Mouse (Mus musculus) E14TG2a.4 (cell line): ENCODE measurements around the gene Cpeb2.

Experiments
- H3K27me3 ChIP-seq: 2 replicates; pipeline ENCODE4 v1.6.1; 2014; ENCODE audit warnings: low read length, control low read depth; ENCODE audit not compliant: insufficient read depth
- H3K36me3 ChIP-seq: 2 replicates; pipeline ENCODE4 v1.6.1; 2014; ENCODE audit warnings: low read length, control low read depth; ENCODE audit not compliant: insufficient read depth
- H3K4me1 ChIP-seq: replicated peaks from 2 replicates; pipeline ENCODE4 v1.6.1; 2014; ENCODE audit warnings: low read depth, low read length, control low read depth
- H3K4me3 ChIP-seq: replicated peaks from 2 replicates; pipeline ENCODE4 v1.5.1; 2014; ENCODE audit warnings: mild to moderate bottlenecking, low read length
- H3K9me3 ChIP-seq: 2 replicates; pipeline ENCODE4 v1.6.1; 2014; ENCODE audit warnings: low read length, control low read depth
- CTCF ChIP-seq: conservative IDR thresholded peaks from 2 replicates; pipeline ENCODE4 v1.5.1; 2014; ENCODE audit warnings: low read length
- NANOG ChIP-seq: IDR thresholded peaks from 2 replicates; pipeline ENCODE4 v1.6.1; 2014; ENCODE audit warnings: borderline replicate concordance, low read length, mixed read lengths
- POU5F1 ChIP-seq: IDR thresholded peaks from 2 replicates; pipeline ENCODE4 v1.6.1; 2014; ENCODE audit warnings: low read length, borderline replicate concordance

Gene Cpeb2

DNA sequence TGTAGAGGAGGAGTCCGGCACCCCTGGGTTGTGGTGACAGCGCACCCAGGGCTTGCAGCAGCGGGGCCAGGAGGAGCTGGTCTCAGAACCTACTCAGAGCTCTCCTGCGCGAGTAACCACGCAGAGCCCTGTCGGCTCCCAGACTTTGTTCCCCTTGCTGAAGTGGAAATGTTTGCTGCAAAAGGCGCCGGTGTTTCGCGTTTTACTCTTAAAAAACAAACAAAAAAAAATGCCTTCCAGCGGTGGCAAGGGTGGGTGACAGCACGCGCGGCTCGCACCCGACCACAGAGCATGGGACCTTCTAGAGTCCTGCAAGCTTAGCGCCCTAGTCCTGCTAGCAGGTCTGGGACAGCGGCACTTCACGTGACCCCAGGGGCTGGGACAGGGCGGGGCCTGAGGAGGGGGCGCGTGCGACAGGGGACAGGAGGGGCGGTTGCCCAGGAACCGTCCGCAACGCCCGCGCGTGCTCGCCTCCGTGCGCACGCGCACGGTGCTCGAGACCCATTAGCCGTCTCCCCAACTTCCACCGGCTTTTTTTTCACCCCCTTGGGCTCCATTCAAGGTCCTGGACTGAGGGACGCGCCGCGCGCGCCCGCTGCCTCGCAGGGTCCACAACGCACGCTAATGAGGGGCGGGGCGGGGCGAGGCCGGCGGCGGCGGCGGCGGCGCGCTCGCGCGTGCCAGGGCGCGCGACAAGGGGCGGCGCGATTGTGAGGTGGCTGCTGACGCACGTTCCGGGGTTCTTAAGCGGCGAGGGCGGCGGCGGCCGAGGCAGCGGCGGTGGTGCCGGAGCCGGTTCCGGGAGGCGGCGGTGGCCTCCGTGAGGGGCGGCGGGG is at the start of gene Cpeb2:
Gene Cpeb2 (plus strand): TSS at position 691 of the 836 bp plus-strand sequence.
- H3K9me3 ChIP-seq = no peaks in the 10 kb centered on the region
- H3K4me1 ChIP-seq = peaks cover 15% of the 10 kb centered on the region
- TF ChIP-seq NANOG (no peak), CTCF (no peak), POU5F1 (no peak)
- peak within 1 kb of the TSS; percentile 88 for H3K4me3 ChIP-seq
- peaks cover 37% of the 10 kb centered on the region for H3K27me3 ChIP-seq
- H3K36me3 ChIP-seq = no peaks in the 10 kb centered on the region

DNA sequence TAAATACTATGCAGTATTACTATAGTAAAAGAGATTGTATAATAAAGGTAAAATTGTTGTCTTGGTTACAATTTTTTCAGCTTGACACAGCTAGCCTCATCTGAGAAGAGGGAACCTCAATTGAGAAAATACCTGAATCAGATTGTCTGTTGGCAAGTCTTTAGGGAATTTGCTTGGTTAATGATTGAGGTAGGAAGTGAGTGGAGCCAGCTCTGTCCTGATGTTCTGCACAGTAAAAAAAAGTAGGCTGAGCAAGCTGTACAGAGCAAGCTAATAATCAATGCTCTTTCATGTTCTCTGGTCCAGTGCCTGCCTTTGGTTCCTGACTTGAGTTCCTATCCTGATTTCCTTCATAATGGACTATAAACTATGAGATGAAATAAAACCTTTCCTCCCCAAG is 49.4 kb upstream of the Cpeb2 start:
- Histone ChIP-seq H3K4me1 (no peaks in the 10 kb centered on the region), H3K36me3 (no peaks in the 10 kb centered on the region), H3K27me3 (no peaks in the 10 kb centered on the region), H3K9me3 (no peaks in the 10 kb centered on the region), H3K4me3 (no peak overlapping the region)
- no peak for TF ChIP-seq CTCF
- TF ChIP-seq NANOG = no peak
- no peak for TF ChIP-seq POU5F1

DNA sequence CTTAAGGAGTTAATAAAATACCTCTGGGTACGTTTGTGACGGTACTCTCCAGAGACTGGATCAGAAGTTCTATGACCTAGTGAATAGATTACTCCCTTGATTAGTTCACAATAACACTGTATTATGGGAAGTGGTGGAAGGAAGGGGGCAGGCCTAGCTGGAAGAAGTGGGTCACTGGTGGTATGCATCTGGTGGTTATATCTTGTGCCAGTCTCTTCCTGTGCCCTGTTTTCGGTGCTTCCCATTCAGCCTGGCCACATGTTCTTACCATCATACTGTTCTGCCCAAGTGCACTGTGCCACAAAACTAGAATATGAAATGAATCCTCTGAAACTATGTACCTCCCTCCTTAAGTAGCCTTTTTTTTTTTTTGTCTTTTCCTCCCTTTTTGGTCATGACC is 48.1 kb upstream of the Cpeb2 start:
- TF ChIP-seq CTCF (no peak), NANOG (no peak), POU5F1 (no peak)
- Histone ChIP-seq H3K4me1 (no peaks in the 10 kb centered on the region), H3K36me3 (no peaks in the 10 kb centered on the region), H3K4me3 (no peak overlapping the region), H3K9me3 (no peaks in the 10 kb centered on the region), H3K27me3 (no peaks in the 10 kb centered on the region)

DNA sequence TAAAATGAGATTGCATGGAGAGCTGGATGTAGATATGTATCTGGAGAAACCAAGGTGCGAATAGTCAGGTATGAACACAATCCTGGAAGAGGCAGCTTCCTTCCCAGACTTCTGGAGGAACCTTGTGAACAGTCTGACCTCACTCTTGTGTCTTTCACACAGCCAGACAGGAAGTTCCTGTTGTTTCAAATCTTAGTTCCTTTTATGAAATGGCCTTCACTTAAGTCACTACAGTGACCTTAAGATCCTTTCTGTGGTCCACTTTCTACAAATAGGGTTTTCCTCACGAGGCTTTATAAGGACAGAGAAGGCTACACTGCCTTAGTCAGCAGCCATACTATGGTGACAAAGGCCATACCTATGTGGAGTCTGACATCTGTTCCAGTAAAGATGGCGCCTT is 47.5 kb upstream of the Cpeb2 start:
- no peaks in the 10 kb centered on the region for H3K4me1 ChIP-seq
- no peaks in the 10 kb centered on the region for H3K9me3 ChIP-seq
- no peak overlapping the region for H3K4me3 ChIP-seq
- H3K36me3 ChIP-seq = no peaks in the 10 kb centered on the region
- no peak for TF ChIP-seq CTCF
- TF ChIP-seq NANOG = no peak
- TF ChIP-seq POU5F1 = no peak
- no peaks in the 10 kb centered on the region for H3K27me3 ChIP-seq

DNA sequence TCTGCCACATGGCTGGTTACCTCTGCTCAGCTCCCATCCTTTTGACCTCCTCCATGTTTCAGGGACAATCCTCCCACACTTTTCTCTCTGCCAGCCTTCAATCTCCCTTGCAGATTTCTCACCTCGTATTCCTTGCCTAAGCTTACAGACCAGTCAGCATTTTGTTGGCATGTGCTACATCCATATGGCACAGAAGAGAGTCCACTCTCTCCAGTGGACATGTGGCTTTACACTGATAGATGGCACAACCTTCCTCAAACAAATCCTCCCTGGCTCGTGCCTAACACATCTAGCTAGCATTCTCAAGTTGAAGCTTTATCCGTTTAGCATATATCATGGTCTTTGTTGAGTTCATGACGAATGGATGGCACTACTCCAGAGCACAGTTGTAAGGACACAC is 32.3 kb upstream of the Cpeb2 start:
- Histone ChIP-seq H3K9me3 (peaks cover 15% of the 10 kb centered on the region), H3K4me1 (no peaks in the 10 kb centered on the region)
- TF ChIP-seq POU5F1 (no peak), CTCF (no peak), NANOG (no peak)

DNA sequence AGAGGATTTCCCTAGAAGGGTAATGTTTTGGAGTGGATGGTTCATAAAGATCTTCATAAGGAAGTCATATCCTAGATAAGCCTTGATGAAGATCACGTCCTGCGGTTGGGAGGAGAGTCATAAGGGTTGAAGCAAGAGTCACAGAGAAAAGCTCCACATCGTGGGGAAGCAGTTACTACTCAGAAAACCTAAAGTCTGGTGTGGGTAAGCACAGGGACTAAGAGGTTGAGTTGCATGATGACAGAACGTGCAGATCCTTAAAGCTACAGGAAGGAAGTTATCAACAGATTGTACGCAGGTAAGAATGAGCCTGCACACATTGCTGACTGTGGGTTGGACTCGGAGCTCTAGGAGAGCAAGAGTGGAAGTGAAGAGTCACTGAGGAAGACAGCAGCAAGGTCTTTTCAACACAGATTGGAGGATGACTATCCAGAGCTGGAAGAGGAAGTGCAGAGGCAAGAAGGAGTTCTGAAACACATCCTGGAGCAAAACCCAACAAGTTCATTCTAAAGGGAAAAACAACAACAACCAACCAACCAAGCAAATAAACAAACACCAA is 26.4 kb upstream of the Cpeb2 start:
- TF ChIP-seq NANOG (no peak), CTCF (no peak), POU5F1 (no peak)
- H3K27me3 ChIP-seq = no peaks in the 10 kb centered on the region

More for the DNA sequence above, 32.3 kb upstream of the Cpeb2 start:
- Histone ChIP-seq H3K36me3 (no peaks in the 10 kb centered on the region), H3K4me3 (no peak overlapping the region), H3K27me3 (no peaks in the 10 kb centered on the region)

DNA sequence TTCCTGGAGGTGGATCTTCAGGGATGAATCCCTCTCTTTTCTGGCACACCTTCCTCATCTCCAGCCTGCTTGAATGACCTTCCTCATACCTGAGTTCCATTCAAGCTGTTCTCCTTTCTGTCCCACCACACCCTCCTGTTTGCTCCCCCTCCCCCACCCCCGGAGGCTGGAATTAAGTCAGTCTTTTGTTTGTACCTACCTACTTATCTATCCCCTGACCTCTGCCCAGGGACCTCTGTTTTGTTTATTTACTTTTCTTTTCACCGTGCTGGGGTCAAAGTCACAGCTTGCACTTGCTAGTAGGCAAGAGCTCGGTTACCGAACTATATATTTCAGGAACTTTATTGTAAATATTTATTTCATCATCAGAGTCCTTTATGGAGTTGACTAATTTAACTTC is 15.5 kb upstream of the Cpeb2 start:
- Histone ChIP-seq H3K4me1 (peaks cover 5% of the 10 kb centered on the region; the same call in 1 of the 2 replicates), H3K4me3 (no peak overlapping the region), H3K9me3 (peaks cover 10% of the 10 kb centered on the region), H3K36me3 (no peaks in the 10 kb centered on the region), H3K27me3 (no peaks in the 10 kb centered on the region)
- TF ChIP-seq POU5F1 (no peak), NANOG (no peak)

More for the DNA sequence above, 26.4 kb upstream of the Cpeb2 start:
- Histone ChIP-seq H3K9me3 (peaks cover 15% of the 10 kb centered on the region), H3K4me3 (no peak overlapping the region), H3K4me1 (no peaks in the 10 kb centered on the region), H3K36me3 (no peaks in the 10 kb centered on the region)

DNA sequence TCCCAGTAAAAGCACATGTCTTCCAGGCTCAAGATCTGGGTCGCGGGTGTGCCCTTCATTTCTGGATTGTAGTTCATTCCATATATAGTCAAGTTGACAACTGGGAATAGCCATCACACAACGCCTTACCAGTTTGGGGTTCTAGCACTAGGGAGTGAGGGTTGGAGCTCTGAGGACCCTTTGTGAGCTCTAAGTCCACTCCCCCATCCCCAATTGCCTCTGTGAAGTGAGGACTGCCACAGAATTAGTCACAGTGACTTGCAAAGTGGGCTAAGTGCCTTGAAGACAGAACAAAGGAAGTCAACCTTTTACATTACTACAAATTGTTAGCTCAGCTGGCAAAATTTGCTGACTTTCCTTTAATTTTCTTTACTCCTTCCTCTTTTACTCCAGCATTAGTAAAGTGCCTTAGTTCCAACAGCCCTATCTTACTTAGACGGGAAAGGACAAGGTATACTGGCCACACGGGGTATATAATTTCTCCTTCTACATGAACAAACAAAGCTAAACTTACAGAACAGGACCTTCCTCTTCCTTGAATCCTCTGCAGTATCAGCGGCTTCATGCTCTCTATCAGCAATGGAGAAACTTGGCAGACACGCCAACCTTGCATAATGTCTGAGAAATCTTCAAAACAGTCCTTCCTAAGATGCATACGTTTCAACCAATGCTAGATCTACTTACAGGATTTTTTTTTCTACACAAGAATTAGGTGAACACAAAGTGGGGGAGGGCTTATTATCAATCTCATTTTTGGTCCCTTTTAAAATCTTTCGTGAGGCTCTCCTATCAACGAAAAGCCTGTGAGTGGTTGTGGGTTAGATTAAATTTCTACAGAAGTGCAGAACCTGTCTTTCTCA is 14.8 kb upstream of the Cpeb2 start:
- H3K9me3 ChIP-seq = peaks cover 10% of the 10 kb centered on the region
- no peak for TF ChIP-seq NANOG
- no peak for TF ChIP-seq POU5F1
- no peak for TF ChIP-seq CTCF

More for the DNA sequence above, 14.8 kb upstream of the Cpeb2 start:
- Histone ChIP-seq H3K36me3 (no peaks in the 10 kb centered on the region), H3K4me1 (peaks cover 5% of the 10 kb centered on the region; the same call in 1 of the 2 replicates), H3K27me3 (no peaks in the 10 kb centered on the region), H3K4me3 (no peak overlapping the region)
